Mouse (Mus musculus) testis, adult 2 months (tissue): ENCODE data around the gene Ppard.

ENCODE experiments used
- CTCF ChIP-seq: fragments of 200-500 bp; IDR thresholded peaks from 2 replicates; pipeline ENCODE4 v1.5.1; 2012; ENCODE audit warnings: low read depth, mild to moderate bottlenecking, inconsistent platforms, low read length, moderate library complexity; ENCODE audit not compliant: control insufficient read depth, insufficient read depth, insufficient replicate concordance
- POLR2A ChIP-seq: fragments of 200-500 bp; IDR thresholded peaks from 2 replicates; pipeline ENCODE4 v1.6.1; 2012; ENCODE audit warnings: low read depth, mild to moderate bottlenecking, inconsistent platforms, low read length, moderate library complexity; ENCODE audit not compliant: control insufficient read depth

DNA sequence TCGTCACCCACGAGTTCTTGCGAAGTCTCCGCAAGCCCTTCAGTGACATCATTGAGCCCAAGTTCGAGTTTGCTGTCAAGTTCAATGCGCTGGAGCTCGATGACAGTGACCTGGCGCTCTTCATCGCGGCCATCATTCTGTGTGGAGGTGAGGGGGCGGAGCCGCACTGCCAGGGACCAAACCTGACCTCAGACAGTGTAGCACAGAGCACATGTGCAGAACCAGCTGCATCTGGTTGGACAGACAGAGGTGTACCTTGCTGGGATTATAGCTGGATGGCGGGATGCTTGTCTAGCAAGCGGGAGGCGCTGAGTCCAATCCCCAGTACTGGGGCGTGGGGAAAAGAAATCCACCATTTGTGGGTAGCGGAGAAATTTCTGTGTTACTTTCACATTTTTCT, 66.4 kb downstream of the Ppard start:
- TF ChIP-seq CTCF, result no peak
- TF ChIP-seq POLR2A, result no peak
